Mouse (Mus musculus) induced T-regulatory cell, adult 2 months (primary cell): ENCODE results near the gene Olfml2b.

Experiments used
- DNase-seq: peaks from one replicate; pipeline ENCODE4 v3.0.0-alpha.2; 2012; ENCODE audit warnings: low read depth

The Olfml2b gene

GRCm38 (mm10) chr1:170696996-170697395, 52.7 kb downstream of the Olfml2b start:
- no peak for DNase-seq

GRCm38 (mm10) chr1:170697771-170698356, 53.5 kb downstream of the Olfml2b start:
- DNase-seq: no peak

- no peak for DNase-seq
Measured at GRCm38 (mm10) chr1:170698771-170699170, 54.4 kb downstream of the Olfml2b start.

GRCm38 (mm10) chr1:170699553-170699952, 55.2 kb downstream of the Olfml2b start:
- no peak for DNase-seq

- DNase-seq: no peak
Measured at GRCm38 (mm10) chr1:170700496-170701027, 56.2 kb downstream of the Olfml2b start.

GRCm38 (mm10) chr1:170701178-170701577, 56.8 kb downstream of the Olfml2b start:
- no peak for DNase-seq

- no peak for DNase-seq
Measured at GRCm38 (mm10) chr1:170701582-170701981, 57.2 kb downstream of the Olfml2b start.

GRCm38 (mm10) chr1:170702263-170702662, 57.9 kb downstream of the Olfml2b start:
- no peak for DNase-seq

GRCm38 (mm10) chr1:170702958-170703357, 58.6 kb downstream of the Olfml2b start:
- no peak for DNase-seq

- no peak for DNase-seq
Measured at GRCm38 (mm10) chr1:170704103-170704502, 59.8 kb downstream of the Olfml2b start.

GRCm38 (mm10) chr1:170704911-170705594, 60.7 kb downstream of the Olfml2b start:
- DNase-seq: no peak

- DNase-seq: no peak
Measured at GRCm38 (mm10) chr1:170706046-170706445, 61.7 kb downstream of the Olfml2b start.

- no peak for DNase-seq
Measured at GRCm38 (mm10) chr1:170709034-170709433, 64.7 kb downstream of the Olfml2b start.

GRCm38 (mm10) chr1:170709481-170709880, 65.1 kb downstream of the Olfml2b start:
- peak; percentile 29 for DNase-seq

- DNase-seq: no peak
Measured at GRCm38 (mm10) chr1:170709969-170710368, 65.6 kb downstream of the Olfml2b start.

GRCm38 (mm10) chr1:170711731-170712130, 67.4 kb downstream of the Olfml2b start:
- DNase-seq: no peak

- no peak for DNase-seq
Measured at GRCm38 (mm10) chr1:170717241-170717828, 73.0 kb downstream of the Olfml2b start.

- DNase-seq: no peak
Measured at GRCm38 (mm10) chr1:170718133-170718810, 73.9 kb downstream of the Olfml2b start.

GRCm38 (mm10) chr1:170721560-170721959, 77.2 kb downstream of the Olfml2b start:
- no peak for DNase-seq

GRCm38 (mm10) chr1:170728524-170728923, 84.2 kb downstream of the Olfml2b start:
- DNase-seq: no peak

GRCm38 (mm10) chr1:170729267-170729962, 85.1 kb downstream of the Olfml2b start:
- peak; percentile 64 for DNase-seq
